Mouse (Mus musculus): ENCODE results near the gene Cnot10. TPM values are rescaled to one million over a fixed set of nuclear protein-coding genes. Genes with fewer than 3 reads are reported as not detected.
"Not testable (repeated sequence)": the region's sequence is repeated elsewhere in the genome, so short reads cannot be mapped to it uniquely, and the experiment has no call there.

The Cnot10 gene
- polyA plus RNA-seq, 1 experiment from 2014 or later: 38.9 TPM

DNA sequence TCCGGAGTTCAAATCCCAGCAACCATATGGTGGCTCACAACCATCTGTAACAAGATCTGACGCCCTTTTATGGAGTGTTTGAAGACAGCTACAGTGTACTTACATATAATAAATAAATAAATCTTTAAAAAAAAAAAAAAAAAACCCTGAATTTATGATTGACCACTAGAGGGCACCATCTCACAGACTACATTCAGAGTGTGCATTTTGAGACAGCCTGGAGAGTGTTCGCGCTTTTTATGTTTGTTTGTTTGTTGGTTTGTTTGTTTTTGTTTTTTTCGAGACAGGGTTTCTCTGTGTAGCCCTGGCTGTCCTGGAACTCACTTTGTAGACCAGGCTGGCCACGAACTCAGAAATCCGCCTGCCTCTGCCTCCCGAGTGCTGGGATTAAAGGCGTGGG, 8.5 kb upstream of the Cnot10 start:
- H3K4me3 ChIP-seq; ATAC-seq; H3K9ac ChIP-seq; H3K36me3 ChIP-seq; H3K27ac ChIP-seq; H3K9me3 ChIP-seq (replicated peaks); H3K4me1 ChIP-seq: not testable (repeated sequence)
- 37% methylated on average over 9 of the region's 9 CpGs for WGBS (ENCODE audit: insufficient replicate concordance)
- Histone ChIP-seq H3K27me3 (replicated peaks) (peaks cover 25% of the 10 kb centered on the region), H3K4me2 (peak overlapping the region; percentile 31; the same call in 1 of the 2 replicates)

DNA sequence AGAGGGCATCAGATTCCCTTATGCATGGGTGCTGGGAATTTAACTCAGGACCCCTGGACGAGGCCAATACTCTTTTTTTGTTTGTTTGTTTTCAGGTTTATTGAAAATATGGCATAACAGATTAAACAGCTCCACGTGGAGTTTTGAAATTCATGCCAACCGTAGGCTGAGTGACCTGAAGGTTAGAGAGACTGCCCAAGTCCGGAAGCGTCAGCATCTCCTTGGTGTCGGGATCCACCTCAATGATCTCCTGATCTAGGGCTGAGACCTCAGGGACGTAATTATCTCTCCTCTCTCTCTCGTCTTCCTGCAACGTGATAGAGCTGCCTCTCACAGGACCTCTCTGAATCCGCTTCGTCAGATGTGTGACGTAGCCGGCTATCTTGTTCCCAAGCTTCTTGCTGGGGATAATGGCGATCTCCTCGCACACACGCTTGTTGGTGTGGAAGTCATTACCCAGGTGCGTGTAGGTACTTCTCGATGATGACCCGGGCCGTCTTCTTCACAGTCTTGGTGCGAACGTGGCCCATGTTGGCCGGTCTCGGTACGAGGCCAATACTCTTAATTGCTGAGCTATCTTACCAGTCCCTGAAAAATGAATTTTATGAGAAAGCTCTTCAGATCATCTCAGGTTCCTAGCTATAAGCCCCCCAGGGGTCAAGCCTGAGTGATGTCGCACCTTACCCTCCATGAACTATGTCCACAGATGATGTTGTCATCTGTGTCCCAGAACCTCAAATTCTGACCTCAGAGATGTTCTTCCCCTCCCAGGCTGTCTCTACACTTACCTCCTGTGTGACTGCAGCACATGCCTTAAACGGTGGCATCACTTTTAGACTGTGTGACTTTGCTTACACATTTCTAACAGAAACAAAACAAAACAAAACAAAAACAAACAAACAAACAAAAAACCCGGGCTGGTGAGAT, 7.8 kb upstream of the Cnot10 start:
- Histone ChIP-seq H3K4me1 (no peaks in the 10 kb centered on the region), H3K9ac (no peak overlapping the region), H3K4me2 (no peak overlapping the region), H3K27ac (no peak overlapping the region), H3K36me3 (no peaks in the 10 kb centered on the region), H3K9me3 (replicated peaks) (no peaks in the 10 kb centered on the region), H3K27me3 (replicated peaks) (peaks cover 31% of the 10 kb centered on the region), H3K4me3 (no peak overlapping the region)
- no peak for ATAC-seq
- WGBS (ENCODE audit: insufficient replicate concordance): 74% methylated on average over 28 of the region's 28 CpGs

DNA sequence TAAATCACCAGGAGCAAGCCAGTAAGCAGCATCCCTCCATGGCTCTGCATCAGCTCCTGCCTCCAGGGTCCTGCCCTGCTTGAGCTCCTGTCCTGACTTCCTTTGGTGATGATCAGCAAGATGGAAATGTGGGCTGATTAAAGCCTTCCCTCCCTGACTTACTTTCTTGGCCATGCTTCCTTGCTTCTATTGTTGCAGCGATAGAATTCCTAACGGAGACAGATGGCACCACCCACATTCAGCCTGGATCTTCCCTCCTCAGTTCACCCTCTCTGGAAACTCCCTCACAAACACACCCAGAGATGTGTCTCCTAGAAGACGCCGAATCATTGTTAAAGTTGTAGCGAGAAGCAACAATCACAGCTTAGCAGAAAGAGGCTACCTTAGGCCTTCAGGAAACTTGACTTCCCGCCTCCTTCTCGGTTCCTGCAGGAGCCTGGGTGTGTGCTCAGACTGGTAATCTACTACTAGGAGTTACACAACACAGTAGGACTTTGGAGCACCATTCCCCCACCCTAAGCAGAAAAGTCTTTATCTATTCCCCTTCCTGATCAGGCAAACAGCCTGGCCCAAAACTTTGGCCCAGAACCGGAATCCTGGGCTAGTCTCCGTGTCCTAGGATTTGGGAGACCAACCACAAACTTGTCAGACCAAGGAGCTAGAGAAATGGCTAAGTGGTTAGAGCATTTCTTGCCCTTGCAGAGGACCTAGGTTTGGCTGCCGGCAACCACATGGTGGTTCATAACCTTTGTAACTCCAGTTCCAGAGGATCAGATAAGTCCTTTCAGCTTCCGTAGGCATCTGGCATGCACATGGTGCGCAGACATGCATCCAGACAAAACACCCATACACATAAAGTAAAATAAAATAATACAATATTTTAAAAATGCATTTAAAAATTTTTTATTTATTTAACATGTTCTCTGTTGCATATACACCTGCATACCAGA, 6.8 kb upstream of the Cnot10 start:
- ATAC-seq: no peak
- Histone ChIP-seq H3K4me2 (no peak overlapping the region), H3K4me1 (no peaks in the 10 kb centered on the region), H3K9me3 (replicated peaks) (no peaks in the 10 kb centered on the region), H3K27ac (no peak overlapping the region), H3K36me3 (no peaks in the 10 kb centered on the region), H3K4me3 (no peak overlapping the region), H3K9ac (no peak overlapping the region), H3K27me3 (replicated peaks) (peaks cover 31% of the 10 kb centered on the region)
- 72% methylated on average over 12 of the region's 12 CpGs for WGBS (ENCODE audit: insufficient replicate concordance)

DNA sequence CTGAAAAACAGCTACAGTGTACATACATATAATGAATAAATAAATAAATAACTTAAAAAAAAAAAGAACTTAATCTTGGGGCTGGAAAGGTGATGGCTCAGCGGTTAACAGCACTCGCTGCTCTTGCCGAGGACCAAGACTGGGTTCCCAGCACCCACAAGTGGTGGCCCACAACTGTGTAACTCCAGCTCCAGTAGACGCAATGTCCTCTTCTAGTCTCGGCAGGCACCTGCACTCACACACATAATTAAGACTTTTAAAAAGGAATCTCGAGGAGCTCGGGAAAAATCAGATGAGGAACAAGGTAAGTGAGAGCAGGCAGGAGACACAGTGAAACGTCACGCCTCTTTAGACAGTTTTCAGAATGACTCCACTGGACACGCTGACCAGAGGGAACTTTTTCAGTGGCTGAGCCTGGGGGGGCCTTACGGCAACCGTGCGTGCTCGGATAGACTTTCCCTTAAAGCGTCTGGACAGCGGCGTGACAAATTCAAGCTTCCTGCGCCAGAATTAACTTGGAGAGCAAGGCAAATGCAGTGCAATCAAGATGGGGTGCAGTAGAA, 717 bp downstream of the Cnot10 start:
- Histone ChIP-seq H3K36me3 (peaks cover 10% of the 10 kb centered on the region; the same call in 1 of the 2 replicates), H3K27ac (peak overlapping the region; percentile 89), H3K4me1 (peaks cover 35% of the 10 kb centered on the region), H3K4me2 (peak overlapping the region; percentile 91), H3K9ac (peak overlapping the region; percentile 88), H3K4me3 (peak overlapping the region; percentile 92), H3K9me3 (replicated peaks) (no peaks in the 10 kb centered on the region), H3K27me3 (replicated peaks) (peaks cover 13% of the 10 kb centered on the region)
- 8% methylated on average over 18 of the region's 18 CpGs for WGBS (ENCODE audit: insufficient replicate concordance)
- no peak for ATAC-seq

- peaks cover 20% of the 10 kb centered on the region for H3K36me3 ChIP-seq
- no peak overlapping the region for H3K4me2 ChIP-seq
- H3K9me3 ChIP-seq (replicated peaks): no peaks in the 10 kb centered on the region
- peaks cover 35% of the 10 kb centered on the region for H3K4me1 ChIP-seq
- WGBS (ENCODE audit: insufficient replicate concordance): 84% methylated on average over 3 of the region's 3 CpGs
- H3K9ac ChIP-seq: no peak overlapping the region
- H3K27me3 ChIP-seq (replicated peaks): no peaks in the 10 kb centered on the region
- no peak overlapping the region for H3K27ac ChIP-seq
- H3K4me3 ChIP-seq: no peak overlapping the region
- no peak for ATAC-seq
Observed at GRCm38 (mm10) chr9:114636751-114637150, 3.2 kb downstream of the Cnot10 start.

DNA sequence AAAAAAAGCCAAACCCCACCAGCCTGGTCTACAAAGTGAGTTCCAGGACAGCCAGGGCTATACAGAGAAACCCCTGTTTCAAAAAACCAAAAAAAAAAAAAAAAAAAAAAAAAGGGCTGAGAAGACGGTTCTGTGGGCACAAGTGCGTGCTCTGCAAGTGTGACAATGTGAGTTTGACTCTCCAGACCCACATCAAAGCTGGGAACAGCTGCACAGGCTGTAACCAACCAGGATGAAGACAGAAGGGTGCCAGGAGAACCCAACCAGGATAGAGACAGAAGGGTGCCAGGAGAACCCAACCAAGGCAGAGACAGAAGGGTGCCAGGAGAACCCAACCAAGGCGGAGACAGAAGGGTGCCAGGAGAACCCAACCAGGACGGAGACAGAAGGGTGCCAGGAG, 3.8 kb downstream of the Cnot10 start:
- Histone ChIP-seq H3K4me1 (peaks cover 35% of the 10 kb centered on the region), H3K4me2 (no peak overlapping the region), H3K36me3 (peaks cover 23% of the 10 kb centered on the region), H3K27me3 (replicated peaks) (no peaks in the 10 kb centered on the region), H3K4me3 (no peak overlapping the region), H3K27ac (no peak overlapping the region), H3K9ac (no peak overlapping the region), H3K9me3 (replicated peaks) (no peaks in the 10 kb centered on the region)
- WGBS (ENCODE audit: insufficient replicate concordance): 85% methylated on average over 4 of the region's 4 CpGs
- ATAC-seq: no peak

GRCm38 (mm10) chr9:114632331-114632730, 7.7 kb downstream of the Cnot10 start:
- 91% methylated on average over 4 of the region's 4 CpGs for whole genome bisulfite sequencing (ENCODE audit: insufficient replicate concordance)
- Histone ChIP-seq H3K4me2 (no peak overlapping the region), H3K9ac (no peak overlapping the region), H3K9me3 (replicated peaks) (no peaks in the 10 kb centered on the region), H3K27me3 (replicated peaks) (no peaks in the 10 kb centered on the region), H3K27ac (no peak overlapping the region), H3K4me1 (peaks cover 12% of the 10 kb centered on the region), H3K4me3 (no peak overlapping the region), H3K36me3 (peaks cover 54% of the 10 kb centered on the region)
- ATAC-seq: no peak

GRCm38 (mm10) chr9:114626726-114627125, 13.3 kb downstream of the Cnot10 start:
- H3K4me3 ChIP-seq: no peak overlapping the region
- H3K4me1 ChIP-seq: no peaks in the 10 kb centered on the region
- no peak overlapping the region for H3K27ac ChIP-seq
- peak; percentile 63 for ATAC-seq
- peaks cover 93% of the 10 kb centered on the region for H3K36me3 ChIP-seq
- no peak overlapping the region for H3K9ac ChIP-seq
- no peaks in the 10 kb centered on the region for H3K27me3 ChIP-seq (replicated peaks)
- H3K4me2 ChIP-seq: no peak overlapping the region
- WGBS (ENCODE audit: insufficient replicate concordance): 67% methylated on average over 4 of the region's 4 CpGs
- H3K9me3 ChIP-seq (replicated peaks): no peaks in the 10 kb centered on the region

DNA sequence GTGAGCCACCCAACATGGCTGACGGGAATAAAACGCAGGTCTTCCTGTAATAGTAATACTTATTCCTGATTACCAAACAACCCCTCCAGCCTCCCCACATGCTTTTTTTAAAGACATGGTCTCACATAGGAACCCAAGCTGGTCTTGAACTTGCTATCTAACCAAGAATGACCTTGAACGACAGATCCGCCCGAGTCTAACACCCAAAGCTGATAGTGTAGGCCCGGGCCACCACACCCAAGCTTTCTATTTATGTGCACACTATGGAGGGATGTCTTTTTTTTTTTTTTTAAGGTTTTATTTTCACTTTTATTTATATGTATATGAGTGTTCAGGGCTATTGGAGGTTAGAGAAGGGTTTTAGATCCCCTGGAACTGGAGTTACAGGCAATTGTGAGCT, 15.8 kb downstream of the Cnot10 start:
- H3K27me3 ChIP-seq (replicated peaks): no peaks in the 10 kb centered on the region
- no peak for ATAC-seq
- no peak overlapping the region for H3K4me2 ChIP-seq
- 81% methylated on average over 6 of the region's 6 CpGs for WGBS (ENCODE audit: insufficient replicate concordance)
- peaks cover 95% of the 10 kb centered on the region for H3K36me3 ChIP-seq
- no peaks in the 10 kb centered on the region for H3K9me3 ChIP-seq (replicated peaks)
- H3K4me1 ChIP-seq: no peaks in the 10 kb centered on the region
- H3K4me3 ChIP-seq: no peak overlapping the region
- no peak overlapping the region for H3K9ac ChIP-seq
- H3K27ac ChIP-seq: no peak overlapping the region

GRCm38 (mm10) chr9:114621149-114621548, 18.8 kb downstream of the Cnot10 start:
- peak; percentile 65 for ATAC-seq
- Histone ChIP-seq H3K9me3 (replicated peaks) (no peaks in the 10 kb centered on the region), H3K4me2 (no peak overlapping the region), H3K36me3 (peaks cover 90% of the 10 kb centered on the region), H3K9ac (no peak overlapping the region), H3K4me3 (no peak overlapping the region), H3K27me3 (replicated peaks) (no peaks in the 10 kb centered on the region), H3K27ac (no peak overlapping the region), H3K4me1 (no peaks in the 10 kb centered on the region)
- WGBS (ENCODE audit: insufficient replicate concordance): 82% methylated on average over 5 of the region's 5 CpGs

DNA sequence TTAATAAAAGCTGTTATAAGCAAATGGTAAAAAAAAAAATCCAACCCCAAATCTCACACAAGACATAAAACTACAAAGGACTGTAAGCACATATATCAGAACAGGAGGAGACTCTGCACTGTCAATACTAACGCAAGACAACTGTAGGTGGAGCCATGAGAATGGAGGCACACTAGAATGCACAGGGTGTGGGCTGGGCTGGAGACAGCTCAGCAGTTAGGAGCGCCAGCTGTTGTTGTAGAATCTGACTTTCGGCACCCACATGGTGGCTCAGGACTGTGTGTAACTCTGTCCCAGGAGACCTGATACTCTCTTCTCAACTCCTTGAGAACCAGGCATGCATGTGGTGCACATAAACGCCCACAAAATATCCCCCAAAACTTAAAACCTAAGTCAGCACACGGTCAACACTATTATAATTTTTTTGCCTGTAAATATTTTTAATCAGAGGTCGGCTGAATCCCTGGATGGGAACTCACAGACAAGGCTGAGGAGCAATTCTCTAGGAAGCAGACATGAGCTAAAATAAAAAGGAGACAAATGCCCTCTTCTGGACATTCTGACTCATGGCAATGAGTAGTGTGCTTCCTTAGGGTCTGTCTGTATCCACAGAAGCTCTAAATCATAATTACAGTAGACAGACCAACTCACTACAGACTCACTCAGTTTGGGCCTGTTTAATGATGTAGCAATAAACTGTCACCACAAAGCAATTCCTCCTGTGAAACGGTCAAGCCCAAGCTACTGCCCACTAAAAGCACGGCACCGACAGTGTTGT, 25.6 kb downstream of the Cnot10 start:
- H3K4me2 ChIP-seq: no peak overlapping the region
- peaks cover 6% of the 10 kb centered on the region; the same call in 1 of the 2 replicates for H3K4me1 ChIP-seq
- WGBS (ENCODE audit: insufficient replicate concordance): 84% methylated on average over 9 of the region's 9 CpGs
- H3K27ac ChIP-seq: no peak overlapping the region
- no peak overlapping the region for H3K4me3 ChIP-seq
- no peaks in the 10 kb centered on the region for H3K27me3 ChIP-seq (replicated peaks)
- no peak for ATAC-seq
- H3K9me3 ChIP-seq (replicated peaks): no peaks in the 10 kb centered on the region
- no peak overlapping the region for H3K9ac ChIP-seq
- H3K36me3 ChIP-seq: peaks cover 87% of the 10 kb centered on the region

Data from liver, embryonic 12.5 days (tissue).